Mouse (Mus musculus) skeletal muscle tissue, adult 2 months (tissue): ENCODE measurements around the gene Cdkn2b.

Experiments used
- DNase-seq: peaks from one replicate; pipeline ENCODE4 v3.0.0-alpha.2; 2012; ENCODE audit warnings: low read depth, low spot score

Cdkn2b gene

GRCm38 (mm10) chr4:89310491-89311254, at the start of gene Cdkn2b:
Cdkn2b (minus strand) TSS chr4:89311039.
- DNase-seq, result peak; percentile 93

- no peak for DNase-seq
Observed at GRCm38 (mm10) chr4:89360349-89360748, 49.5 kb upstream of the Cdkn2b start.

GRCm38 (mm10) chr4:89359506-89359905, 48.7 kb upstream of the Cdkn2b start:
- no peak for DNase-seq

GRCm38 (mm10) chr4:89353935-89354334, 43.1 kb upstream of the Cdkn2b start:
- DNase-seq, result no peak

- DNase-seq, result no peak
Observed at GRCm38 (mm10) chr4:89353071-89353582, 42.3 kb upstream of the Cdkn2b start.

GRCm38 (mm10) chr4:89351474-89351873, 40.6 kb upstream of the Cdkn2b start:
- DNase-seq, result no peak

GRCm38 (mm10) chr4:89350938-89351451, 40.2 kb upstream of the Cdkn2b start:
- DNase-seq, result no peak

GRCm38 (mm10) chr4:89350391-89350790, 39.6 kb upstream of the Cdkn2b start:
- no peak for DNase-seq

- no peak for DNase-seq
Observed at GRCm38 (mm10) chr4:89348842-89349241, 38.0 kb upstream of the Cdkn2b start.

GRCm38 (mm10) chr4:89313461-89313860, 2.6 kb upstream of the Cdkn2b start:
- DNase-seq, result no peak

- no peak for DNase-seq
Observed at GRCm38 (mm10) chr4:89309996-89310395, 843 bp downstream of the Cdkn2b start.

GRCm38 (mm10) chr4:89308001-89308400, 2.8 kb downstream of the Cdkn2b start:
- no peak for DNase-seq

GRCm38 (mm10) chr4:89306798-89307365, 4.0 kb downstream of the Cdkn2b start:
- no peak for DNase-seq

GRCm38 (mm10) chr4:89305691-89306090, 5.1 kb downstream of the Cdkn2b start:
- DNase-seq, result no peak

- no peak for DNase-seq
Observed at GRCm38 (mm10) chr4:89303281-89303995, 7.4 kb downstream of the Cdkn2b start.

GRCm38 (mm10) chr4:89302129-89302528, 8.7 kb downstream of the Cdkn2b start:
- DNase-seq, result no peak

GRCm38 (mm10) chr4:89299721-89300120, 11.1 kb downstream of the Cdkn2b start:
- DNase-seq, result no peak

- DNase-seq, result no peak
Observed at GRCm38 (mm10) chr4:89295441-89296220, 15.2 kb downstream of the Cdkn2b start.

GRCm38 (mm10) chr4:89294486-89295440, 16.1 kb downstream of the Cdkn2b start, which contains the start of gene Cdkn2a:
Cdkn2a (minus strand) TSS chr4:89294653.
- DNase-seq, result no peak

GRCm38 (mm10) chr4:89294091-89294485, 16.8 kb downstream of the Cdkn2b start:
- DNase-seq, result no peak
